Mouse (Mus musculus) bone marrow macrophage, adult 2 months (primary cell): ENCODE measurements around the gene Ltbp1. TPM values are rescaled to one million over a fixed set of nuclear protein-coding genes. Genes with fewer than 3 reads are reported as not detected.

Experiments
- H3K27ac ChIP-seq: 2 replicates; pipeline ENCODE4 v1.5.1; 2012; ENCODE audit warnings: low read depth, low read length; ENCODE audit not compliant: insufficient read depth
- H3K4me1 ChIP-seq: 2 replicates; pipeline ENCODE4 v1.6.1; 2012; ENCODE audit warnings: low read length; ENCODE audit not compliant: control insufficient read depth, insufficient read depth
- H3K4me3 ChIP-seq: 2 replicates; pipeline ENCODE4 v1.5.1; 2012; ENCODE audit warnings: mild to moderate bottlenecking, low read length, moderate library complexity; ENCODE audit not compliant: insufficient read depth
- CTCF ChIP-seq: IDR thresholded peaks from 2 replicates; pipeline ENCODE4 v1.5.1; 2012; ENCODE audit warnings: low read depth, mild to moderate bottlenecking, low read length, moderate library complexity
- POLR2A ChIP-seq: IDR thresholded peaks from 2 replicates; pipeline ENCODE4 v1.6.1; 2012; ENCODE audit warnings: mild to moderate bottlenecking, low read depth, low read length, borderline replicate concordance
- polyA plus RNA-seq: library from polyadenylated mRNA; stranded (reverse); fragments of >200 nt; gene quantifications from 2 replicates; pipeline ENCODE4 v1.2.4, GENCODE M21; 2012; ENCODE audit not compliant: missing spikeins, insufficient read depth, insufficient read length

Gene Ltbp1
- polyA plus RNA-seq, 1 experiment: 3.5 TPM

- peak overlapping the region; percentile 83 for H3K4me3 ChIP-seq
- no peak for TF ChIP-seq POLR2A
- no peak for TF ChIP-seq CTCF
- H3K27ac ChIP-seq: peak overlapping the region; percentile 96
- peaks cover 39% of the 10 kb centered on the region for H3K4me1 ChIP-seq
Observed at GRCm38 (mm10) chr17:75436819-75437218, 431.5 kb downstream of the Ltbp1 start.

DNA sequence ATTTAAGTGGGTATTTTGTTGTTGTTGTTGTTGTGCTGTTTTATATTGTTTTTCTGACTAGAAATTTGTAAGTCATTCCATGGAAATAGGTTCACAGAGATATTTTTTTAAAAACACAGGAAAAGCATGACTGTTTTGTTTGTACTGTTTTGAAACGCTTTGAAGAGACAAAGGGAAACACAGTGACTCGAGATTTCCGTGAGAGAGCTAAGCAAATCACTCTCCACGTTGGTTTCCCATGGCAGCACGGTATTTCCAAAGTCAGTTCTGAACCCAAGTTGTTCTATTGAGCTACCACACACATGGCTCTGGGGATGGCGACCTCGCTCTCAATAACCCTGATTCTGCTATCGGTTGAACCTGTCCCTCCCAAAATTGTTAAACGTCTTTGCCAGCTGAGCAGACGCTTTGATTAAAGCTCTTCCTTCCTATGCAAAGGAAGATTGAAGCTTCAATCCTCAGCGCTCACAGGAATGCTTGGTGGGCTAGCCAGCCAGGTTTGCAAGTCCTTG is 431.9 kb downstream of the Ltbp1 start:
- Histone ChIP-seq H3K4me3 (peak overlapping the region; percentile 83), H3K27ac (peak overlapping the region; percentile 96)
- no peak for TF ChIP-seq CTCF
- TF ChIP-seq POLR2A: no peak

GRCm38 (mm10) chr17:75438162-75438561 is 432.8 kb downstream of the Ltbp1 start:
- TF ChIP-seq POLR2A (no peak), CTCF (no peak)
- H3K4me3 ChIP-seq: 0 out of 2 replicates have a peak overlapping the region, but pooled peaks have one; percentile 1
- peak overlapping the region; percentile 96 for H3K27ac ChIP-seq
- peaks cover 52% of the 10 kb centered on the region for H3K4me1 ChIP-seq

More for the DNA sequence above, 431.9 kb downstream of the Ltbp1 start:
- peaks cover 44% of the 10 kb centered on the region for H3K4me1 ChIP-seq

GRCm38 (mm10) chr17:75439062-75439461 is 433.7 kb downstream of the Ltbp1 start:
- Histone ChIP-seq H3K27ac (peak overlapping the region; percentile 58), H3K4me1 (peaks cover 56% of the 10 kb centered on the region), H3K4me3 (no peak overlapping the region)
- TF ChIP-seq POLR2A (no peak), CTCF (no peak)

DNA sequence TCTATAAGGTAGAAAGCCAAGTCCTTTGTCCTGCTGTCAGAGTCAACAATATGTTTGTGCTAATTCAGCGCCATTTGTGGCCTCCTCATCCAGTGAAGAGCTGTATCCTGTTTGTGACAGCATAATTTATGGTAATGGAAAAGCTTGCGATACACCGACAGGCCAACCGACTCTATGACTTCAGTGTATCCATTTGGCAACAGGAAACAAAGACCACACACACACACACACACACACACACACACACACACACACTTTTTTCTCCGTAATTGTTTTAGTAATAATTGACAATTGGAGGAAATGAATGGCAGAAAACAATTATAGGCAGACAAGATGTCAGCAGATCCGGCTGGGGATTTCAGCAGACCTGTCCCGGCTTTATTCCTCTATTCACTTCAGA is 435.3 kb downstream of the Ltbp1 start:
- Histone ChIP-seq H3K4me1 (peaks cover 57% of the 10 kb centered on the region), H3K4me3 (no peak overlapping the region), H3K27ac (peak overlapping the region; percentile 39)
- TF ChIP-seq POLR2A: no peak
- no peak for TF ChIP-seq CTCF

DNA sequence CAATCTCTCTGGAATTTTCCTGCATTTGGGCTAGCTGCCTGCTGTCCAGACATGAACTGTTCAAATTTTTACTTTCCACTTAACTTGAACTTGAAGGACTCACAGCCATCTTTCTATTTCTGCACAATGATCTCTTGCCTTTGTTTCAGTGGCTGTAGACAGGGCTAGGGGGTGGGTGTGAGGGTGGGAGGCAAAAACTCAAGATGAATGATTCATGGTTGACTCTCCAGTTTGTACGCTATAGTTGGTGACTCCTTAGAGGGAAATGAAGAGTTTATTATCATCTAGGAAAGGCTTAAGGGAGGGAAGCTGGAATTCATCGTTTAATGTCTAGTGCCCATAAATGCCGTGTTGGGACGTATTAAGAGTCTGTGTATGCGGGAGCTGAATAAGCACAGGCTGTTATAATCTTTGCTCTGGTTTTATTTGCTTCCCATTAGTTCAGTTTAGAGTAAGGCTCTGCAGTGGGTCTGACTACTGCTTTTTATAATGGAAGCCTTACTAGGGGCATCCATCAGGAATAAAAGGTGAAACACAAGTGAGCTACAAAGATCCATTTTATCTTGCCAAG is 436.0 kb downstream of the Ltbp1 start:
- no peak overlapping the region for H3K4me3 ChIP-seq
- TF ChIP-seq CTCF: no peak
- no peak for TF ChIP-seq POLR2A
- peak overlapping the region; percentile 39 for H3K27ac ChIP-seq
- peaks cover 60% of the 10 kb centered on the region for H3K4me1 ChIP-seq
